Mouse (Mus musculus) erythroid progenitor cell, adult 5-6 weeks (primary cell): ENCODE measurements around the gene Meltf. TPM values are rescaled to one million over a fixed set of nuclear protein-coding genes. Genes with fewer than 3 reads are reported as not detected.

Source experiments
- ATAC-seq: replicated peaks from 2 replicates; pipeline ENCODE4 v1.8.0; 2016; ENCODE audit warnings: moderate number of reproducible peaks, mild to moderate bottlenecking, moderate TSS enrichment, inconsistent platforms; ENCODE audit not compliant: poor library complexity, low FRiP score, severe bottlenecking
- total RNA-seq, 2 experiments: library from RNA; stranded (forward) in 1 of 2; stranded (reverse) in 1 of 2; fragments of 150-400 nt in 1 of 2; fragments of 186-747, 209-891 nt in 1 of 2; gene quantifications; 2 replicates each; pipeline versions ENCODE4 v1.2.3 to v1.2.4; 2015 to 2017; ENCODE audit warnings: low replicate concordance in 2 of 2

The Meltf gene
- total RNA-seq (2015; ENCODE audit: low replicate concordance) (not detected in 2 replicates), total RNA-seq (2017; ENCODE audit: low replicate concordance) (not detected in 2 replicates)

DNA sequence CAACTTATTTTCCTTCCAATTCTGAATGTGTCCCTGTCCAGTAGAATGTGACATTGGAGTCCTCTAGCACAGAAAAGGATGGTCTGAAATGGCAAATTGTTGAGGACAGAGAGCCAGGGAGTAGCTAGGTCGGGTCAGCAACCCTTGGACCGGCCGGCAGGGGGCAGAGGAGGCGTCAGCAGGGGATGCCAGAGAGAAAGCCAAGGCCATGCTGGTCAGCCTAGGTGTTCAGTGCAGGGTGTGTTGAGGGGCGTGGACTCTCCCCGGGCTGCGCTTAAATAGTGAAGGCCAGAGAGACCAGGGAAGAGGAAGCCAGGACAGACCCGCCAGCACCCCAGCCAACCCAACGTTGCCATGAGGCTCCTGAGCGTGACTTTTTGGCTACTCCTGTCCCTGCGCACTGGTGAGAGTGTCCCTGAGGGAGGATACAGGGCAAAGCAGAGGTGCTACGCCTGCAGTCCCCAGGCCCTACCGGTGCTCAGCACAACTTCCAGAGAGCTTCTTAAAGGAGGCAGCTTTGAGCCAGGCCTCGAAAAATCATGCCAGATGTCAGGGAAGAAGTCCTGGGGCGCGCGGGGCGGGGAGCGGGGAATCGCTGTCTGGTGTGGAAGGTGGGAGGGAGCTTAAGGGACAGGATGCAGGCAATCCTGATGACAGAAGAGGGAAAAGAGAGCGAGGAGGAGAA lies at the start of gene Meltf:
TSS of gene Meltf (plus strand) at position 238 of the 685 bp plus-strand sequence.
- ATAC-seq = 0 out of 2 replicates have a peak, but pooled peaks have one; percentile 53

DNA sequence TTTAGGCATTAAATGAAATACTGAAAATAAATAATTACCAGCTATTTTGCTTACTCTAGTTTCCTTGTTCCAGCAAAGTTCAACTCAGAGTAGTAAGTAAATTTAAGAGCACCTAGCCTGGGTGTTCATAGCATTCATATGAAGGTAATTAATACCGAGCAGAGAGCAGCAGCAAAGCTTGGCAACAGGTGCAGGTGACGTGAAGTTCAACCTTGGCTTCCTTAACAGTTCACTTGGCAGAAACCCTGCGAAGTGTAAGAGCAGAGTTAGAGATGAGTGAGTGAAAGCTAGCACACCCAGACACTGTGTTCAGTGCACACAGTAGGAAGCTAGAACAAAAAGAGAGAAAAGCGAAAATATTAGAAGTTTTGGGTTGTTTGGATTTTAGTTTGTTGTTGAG lies 47.9 kb upstream of the Meltf start:
- ATAC-seq = no peak

DNA sequence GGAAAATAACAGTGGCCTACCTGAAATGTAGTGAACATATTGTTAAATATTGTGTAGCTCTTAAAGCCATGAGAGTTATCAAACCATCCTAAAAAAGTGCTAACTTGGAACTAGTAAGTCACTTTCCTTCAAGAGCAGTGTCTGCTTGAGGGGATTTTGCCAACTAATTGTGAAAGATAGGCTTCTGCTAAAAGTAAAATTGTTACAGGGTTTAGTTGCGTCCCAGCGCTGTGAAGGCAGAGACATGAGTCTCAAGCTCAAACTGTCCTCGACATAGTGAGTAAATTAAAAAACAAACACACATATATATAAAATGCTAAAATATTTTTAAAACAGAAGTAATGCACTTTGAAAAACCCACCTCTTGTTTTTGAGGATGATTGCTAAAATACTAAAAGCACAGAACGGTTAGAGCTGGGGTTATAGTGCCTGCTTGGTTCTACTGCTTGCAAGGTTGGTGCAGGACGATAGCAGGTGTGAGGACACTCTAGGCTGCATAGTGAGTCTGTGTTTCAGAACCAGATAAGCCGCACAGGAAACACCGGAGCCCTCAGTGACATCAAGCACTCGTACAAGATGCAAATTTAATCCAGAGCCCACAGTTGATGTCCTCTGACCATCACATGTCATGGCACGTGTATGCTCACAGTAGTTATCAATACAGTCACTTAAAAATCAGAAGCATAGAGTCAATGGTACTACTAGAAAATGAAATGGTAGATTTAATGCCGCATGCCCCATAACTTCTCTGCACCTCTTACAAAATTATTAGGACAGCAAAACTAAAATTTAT lies 45.8 kb upstream of the Meltf start:
- no peak for ATAC-seq

DNA sequence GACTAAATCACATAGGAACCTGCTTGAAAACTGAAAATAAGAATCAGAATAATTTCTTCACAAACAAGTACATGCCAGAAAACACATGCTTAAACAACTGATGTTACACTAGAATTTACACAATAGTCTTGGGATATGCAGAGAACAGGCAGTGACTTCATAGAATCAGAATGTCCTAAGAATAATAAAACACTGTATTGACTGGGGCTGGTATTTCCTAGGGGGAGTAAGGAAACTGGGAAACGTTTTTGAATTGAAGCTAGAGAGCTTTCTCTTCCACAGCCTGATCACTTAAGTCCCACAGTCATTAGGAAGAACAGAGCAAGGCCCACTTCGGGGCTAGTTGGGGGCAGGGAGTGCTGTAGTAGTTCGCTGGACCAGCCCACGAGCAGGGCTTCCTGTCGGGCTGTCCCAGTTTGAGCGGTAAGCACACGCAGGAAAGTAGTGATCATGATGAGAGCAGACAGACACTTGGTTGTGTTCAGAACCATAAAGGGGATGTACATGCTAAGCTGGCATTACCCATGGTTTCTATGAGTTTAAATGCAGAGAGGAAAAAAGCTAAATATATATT lies 44.5 kb upstream of the Meltf start:
- ATAC-seq = no peak

DNA sequence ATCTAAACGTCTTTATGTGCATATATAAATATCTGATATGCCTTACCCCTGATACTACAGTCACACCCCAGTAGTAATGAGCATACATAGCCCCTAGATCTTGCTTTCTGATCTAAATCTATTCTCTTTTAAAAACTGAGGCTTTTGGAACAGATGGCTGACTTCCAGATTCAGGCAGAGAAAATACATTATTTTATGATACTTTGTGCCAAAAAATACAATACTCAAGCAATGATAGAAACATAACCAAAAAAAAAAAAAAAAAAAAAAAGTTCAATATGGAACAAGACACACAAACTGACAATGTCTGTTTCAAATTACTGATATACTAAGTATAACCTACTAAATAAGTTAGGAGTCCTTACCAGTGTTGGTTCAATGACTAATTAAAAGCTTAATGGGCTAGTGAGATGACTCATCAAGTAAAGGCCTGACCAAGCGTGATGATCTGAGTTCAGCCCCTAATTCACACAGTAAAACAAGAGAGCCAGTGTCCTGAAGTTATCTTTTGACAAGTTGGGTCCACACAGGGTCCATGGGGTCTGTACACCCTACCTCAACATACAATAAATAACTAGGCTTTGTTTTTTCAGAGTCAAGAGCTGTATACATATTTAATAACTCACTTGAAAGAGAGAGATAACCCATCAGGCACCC lies 43.8 kb upstream of the Meltf start:
- no peak for ATAC-seq

DNA sequence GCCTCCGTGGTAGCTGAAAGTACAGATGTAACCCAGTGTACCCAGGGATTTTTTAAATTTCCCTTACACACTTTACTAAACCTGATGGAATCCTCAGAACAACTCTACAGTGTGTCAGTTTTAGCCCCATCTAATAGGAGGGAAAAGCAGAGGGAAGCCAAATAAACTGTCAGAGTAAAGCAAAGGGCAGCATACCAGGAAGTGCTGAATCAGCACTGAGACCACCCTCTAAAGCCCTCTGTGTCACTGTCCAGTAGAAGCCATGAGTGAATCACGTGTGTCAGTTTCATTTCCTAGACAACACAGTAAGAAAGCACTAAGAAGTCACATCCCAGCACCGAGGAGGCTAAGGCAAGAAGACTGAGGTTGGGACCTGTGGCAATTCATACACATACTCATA lies 41.2 kb upstream of the Meltf start:
- no peak for ATAC-seq

DNA sequence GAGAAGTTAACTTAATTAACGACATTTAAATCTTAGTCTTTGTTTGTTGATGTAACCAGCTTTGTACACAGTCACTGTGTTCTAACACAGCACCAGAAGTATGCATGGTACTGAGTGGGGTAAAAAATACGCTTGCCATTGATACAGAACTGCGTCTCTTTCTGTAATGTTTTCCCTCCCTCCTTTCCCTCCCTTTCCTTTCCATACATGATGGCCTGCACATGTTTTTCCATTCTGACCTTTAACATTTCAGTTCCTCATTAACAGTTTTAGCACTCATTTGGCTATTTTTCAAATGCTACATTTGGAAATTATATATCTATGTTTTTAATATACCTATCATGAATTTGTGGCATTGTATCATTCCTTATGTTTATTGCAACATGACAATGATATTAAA lies 34.4 kb upstream of the Meltf start:
- no peak for ATAC-seq

DNA sequence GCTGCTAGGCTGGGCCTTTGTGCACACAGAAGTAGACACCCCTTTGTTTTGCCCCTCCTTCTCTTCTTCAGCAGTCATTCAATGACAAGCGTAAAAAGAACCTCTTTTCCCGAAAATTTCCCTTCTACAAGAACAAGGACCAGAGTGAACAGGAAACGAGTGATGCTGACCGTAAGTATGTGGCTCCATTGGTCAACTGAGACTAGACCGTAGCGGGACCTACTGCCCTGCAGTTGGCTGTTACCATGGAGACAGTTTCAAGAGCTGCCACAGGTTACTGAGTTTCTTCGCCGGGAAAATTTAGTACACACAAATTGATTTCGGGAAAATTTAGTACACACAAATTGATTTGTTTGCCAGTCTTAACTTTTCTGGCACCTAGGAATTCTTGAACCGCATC lies 31.8 kb upstream of the Meltf start:
- no peak for ATAC-seq

DNA sequence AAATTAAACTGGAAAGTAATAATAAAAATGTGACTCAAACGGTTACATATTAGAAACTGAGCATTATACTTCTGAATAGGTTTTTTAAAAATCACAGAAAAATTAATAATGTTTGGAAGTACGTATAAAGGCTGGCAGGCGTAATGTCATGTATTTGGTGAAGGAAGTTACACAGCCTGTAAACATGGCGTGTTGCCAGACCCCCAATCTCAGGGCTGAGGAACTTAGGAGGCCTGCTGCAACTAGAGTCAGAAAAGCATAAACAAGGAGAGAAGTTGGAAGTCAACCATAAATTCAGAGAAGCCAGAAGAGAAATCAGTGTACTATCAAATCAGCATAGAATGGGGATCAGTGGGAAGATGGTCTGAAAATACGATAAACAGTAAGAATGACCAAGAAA lies 14.7 kb upstream of the Meltf start:
- ATAC-seq = no peak

DNA sequence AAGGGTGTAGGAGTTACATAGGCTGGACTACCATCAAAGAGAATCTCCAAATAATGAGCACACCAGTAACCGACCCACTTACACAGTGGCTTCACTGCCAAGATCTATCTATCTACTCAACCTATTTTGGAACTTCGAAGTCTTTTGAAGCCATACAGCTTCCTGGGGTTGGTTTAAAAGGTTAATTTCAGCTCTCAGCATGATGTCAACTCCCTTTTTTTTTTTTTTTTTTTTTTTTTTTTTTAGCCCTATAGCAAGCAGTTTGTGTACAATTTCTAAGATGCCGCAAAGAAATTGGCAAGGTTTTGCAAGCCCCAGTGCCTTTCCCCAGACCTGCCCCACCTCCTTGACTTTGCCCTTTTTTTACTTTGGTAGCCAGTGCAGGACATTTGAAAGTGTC lies 13.4 kb upstream of the Meltf start:
- no peak for ATAC-seq

DNA sequence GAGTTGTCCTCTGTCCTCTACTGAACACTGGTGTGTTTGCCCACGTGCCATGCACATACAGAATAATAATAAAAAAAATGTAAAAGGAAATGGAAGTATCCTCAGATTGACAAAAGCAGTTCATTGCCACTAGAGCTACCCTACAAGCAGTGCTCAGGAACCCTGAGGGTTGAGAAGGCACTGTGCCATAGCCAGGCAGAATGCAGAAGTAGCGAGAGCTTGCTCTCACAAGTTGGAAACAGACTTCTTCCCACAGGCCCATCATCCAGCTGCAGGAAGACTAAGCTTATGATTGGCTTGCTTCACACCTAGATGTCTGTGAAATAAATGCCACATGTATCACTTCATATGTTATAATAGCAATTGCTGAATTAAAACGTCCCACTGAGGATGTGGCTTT lies 11.7 kb upstream of the Meltf start:
- no peak for ATAC-seq

DNA sequence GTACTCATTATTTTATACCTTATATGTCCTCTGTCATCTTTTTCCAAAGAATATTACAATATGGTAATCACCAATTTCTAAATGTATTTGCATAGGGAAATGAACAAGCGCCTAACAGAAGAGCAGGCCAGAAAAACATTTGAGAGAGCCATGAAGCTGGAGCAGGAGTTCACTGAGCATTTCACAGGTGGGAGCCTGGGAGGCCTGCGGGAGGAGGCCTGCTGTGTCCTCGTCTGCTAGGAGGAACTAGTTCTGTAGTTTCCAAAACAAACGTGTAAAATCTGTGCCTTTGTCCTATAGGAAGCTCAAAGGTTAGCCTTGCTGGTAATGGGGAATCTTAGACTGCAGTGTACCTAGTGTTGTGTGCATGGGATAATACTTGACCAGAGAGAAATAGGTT lies 10.9 kb upstream of the Meltf start:
- ATAC-seq = no peak

DNA sequence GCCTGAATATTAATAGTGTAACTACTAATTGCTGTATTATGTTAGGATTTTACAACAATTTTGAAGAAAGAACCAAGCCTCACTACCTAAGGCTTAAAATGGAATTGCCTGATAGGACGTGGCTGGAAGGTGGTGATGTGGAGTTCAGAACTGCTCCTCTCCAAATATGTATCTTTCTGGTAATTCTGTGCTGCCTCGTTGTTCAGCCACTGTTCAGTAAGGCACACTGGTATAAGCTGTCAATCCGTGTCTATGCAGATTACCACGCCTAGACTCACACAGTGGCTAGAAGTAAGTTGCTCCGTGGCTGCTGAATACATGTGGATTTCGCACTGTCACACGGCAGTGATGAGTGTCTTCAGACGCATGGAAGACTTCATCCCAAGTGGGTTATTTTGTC lies 4.9 kb upstream of the Meltf start:
- ATAC-seq = no peak

DNA sequence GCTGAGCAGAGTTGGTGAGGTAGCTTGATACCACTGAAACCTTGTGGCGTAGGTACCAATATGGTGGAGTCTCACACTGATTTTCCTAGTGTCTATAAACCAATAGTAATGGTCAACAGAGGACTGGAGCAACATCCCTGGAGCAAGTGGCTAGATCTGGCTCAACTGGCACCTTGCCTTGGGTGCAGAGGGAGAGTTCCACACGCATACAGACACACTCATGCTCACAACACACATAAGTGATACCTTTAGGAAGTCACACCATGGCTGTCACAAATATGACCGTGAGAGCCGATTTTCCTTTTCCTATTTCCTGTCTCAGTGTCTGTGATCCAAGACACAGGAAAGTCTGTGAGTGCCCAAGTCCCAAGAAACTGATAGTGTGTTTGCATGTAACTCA lies 3.2 kb upstream of the Meltf start:
- ATAC-seq = no peak

DNA sequence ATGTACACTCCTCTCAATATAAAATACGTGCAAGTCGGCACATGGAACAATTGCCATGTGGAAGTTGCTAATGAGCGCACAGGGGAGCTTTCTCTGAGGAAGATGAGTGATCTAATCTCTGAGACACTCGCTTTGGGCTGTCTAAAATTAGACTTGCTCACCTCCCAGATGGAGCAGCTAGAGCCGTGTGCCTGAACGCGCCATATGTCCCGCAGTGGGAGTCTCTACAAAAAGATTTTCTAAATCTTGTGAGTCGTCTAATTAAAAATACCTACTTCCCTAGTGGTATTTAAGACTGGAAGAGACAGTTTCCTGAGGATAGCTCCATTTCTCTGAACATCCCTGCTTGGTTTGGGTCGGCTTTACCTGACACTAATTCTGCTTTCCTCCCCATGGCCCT lies 2.2 kb upstream of the Meltf start:
- no peak for ATAC-seq

DNA sequence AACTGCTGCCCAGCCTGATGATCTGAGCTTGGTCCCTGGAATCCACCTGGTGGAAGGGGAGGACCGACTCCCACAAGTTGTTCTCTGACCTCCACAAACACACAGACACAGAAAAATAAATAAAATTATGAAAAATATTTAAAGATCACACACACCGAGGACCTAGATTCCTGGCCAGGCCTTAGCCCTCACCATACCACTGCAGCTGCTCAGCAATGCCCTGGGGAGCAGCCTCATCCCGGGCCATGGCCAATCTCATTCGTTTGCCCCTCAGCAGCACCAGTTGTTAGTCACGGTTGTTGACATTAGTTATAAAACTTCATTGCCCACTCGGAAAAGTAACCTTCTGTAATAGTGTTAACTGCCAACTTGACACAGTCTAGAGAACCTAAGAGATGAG lies 558 bp upstream of the Meltf start:
- ATAC-seq = no peak

DNA sequence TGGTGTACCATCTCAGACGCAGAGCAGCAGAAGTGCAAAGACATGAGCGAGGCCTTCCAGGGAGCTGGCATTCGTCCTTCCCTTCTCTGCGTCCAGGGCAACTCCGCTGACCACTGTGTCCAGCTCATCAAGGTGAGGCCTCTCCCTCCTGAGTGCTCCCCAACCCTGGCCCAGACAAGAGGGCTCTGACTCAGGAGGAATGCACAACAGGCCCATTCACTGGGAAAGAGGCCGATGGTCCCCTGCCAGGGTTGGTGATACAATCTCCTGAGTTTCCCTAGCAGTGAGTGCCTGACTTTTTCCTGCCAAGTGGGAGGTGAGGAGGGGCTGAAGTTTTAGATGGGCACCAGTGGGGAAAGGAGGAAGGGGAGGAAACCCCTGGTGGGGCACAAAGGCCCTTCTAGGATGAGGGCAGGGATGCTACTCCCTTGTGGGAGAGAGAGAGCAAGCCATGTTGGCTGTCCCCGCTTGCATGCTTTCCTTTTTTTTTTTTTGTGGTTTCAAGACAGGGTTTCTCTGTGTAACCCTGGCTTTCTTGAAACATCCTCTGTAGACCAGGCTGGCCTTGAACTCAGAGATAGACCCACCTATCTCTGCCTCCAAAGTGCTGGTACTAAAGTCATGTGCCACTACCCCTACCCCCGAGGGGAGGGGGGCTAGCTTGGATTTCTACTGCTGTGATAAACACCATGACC lies 1.7 kb downstream of the Meltf start:
- no peak for ATAC-seq

DNA sequence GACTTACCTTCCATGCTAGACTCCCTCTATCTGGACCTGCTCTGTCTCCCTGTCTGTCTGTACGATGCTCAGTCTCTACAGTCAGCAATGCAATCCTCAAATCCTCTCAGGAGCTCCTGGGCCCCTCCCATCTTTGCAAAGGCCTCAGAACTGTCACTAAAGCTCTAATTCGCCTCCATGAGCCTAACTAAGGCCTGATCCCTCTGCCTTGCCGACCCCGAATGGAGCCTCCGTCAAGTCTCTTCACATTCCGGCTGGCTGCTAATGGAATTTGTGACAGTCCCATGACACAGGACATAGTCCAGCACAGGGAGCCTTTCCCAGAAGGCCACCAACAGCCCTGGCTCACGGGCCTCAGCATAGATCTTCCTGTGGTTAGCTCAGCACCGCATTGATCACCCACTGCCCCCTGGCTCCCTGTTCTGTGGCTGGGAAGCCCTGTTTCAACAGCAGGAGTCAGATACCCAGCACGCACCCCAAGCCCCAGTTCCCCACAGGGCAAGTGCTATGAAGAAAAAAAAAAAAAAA lies 3.8 kb downstream of the Meltf start:
- ATAC-seq = no peak

DNA sequence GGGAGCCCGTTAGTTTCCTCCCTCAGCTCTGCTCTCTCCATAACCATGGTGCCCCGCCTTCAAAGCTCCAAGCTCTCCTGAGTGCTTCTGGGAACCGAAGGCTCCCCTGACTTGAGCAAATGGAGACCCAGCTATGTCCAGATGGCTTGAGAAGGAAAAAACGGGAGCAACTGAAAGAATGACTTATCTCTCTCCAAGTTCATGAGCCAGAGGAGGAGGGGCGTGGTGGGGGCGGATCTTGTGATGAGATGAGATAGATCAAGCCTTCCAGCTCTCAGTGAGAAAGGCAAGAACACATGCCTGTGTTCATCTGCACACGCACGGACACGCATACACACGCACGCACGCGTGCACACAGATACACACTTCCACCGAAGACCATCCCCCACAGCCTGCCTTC lies 4.7 kb downstream of the Meltf start:
- no peak for ATAC-seq

DNA sequence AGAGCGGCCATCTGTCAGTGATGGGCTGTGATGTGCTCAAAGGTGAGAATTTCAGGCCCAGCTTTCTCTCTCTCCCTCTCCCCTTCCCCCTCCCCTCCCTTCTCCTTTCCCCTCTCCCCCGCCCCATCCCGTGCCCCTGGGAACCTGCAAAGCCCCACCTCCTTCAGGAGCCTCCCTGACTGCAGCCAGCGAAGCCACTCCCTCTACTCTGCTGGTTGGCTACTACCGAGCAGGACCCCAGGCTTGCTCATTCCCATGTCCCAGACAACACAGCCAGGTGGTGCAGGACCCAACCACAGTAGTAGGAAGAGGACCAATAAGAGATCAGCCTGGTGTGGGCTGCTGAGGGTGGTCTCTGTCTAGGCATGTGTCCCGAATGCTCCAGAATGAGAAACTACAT lies 5.3 kb downstream of the Meltf start:
- ATAC-seq = no peak
